Mouse (Mus musculus): Measurements from ENCODE around the gene Itga11.

- peak; percentile 67 for TF ChIP-seq CTCF (IDR thresholded peaks at IDR 0.05; ENCODE audit: low read depth)
- no peak for TF ChIP-seq EP300 (IDR thresholded peaks at IDR 0.05; ENCODE audit: low read depth)
These were observed 150.5 kb downstream of the Itga11 start for GRCm38 (mm10) chr9:62827939-62828652.

Measured in liver, postnatal 0 days (tissue).